Comparison of ENCODE assay signal across 31 mouse cellular contexts in the genomic region with DNA sequence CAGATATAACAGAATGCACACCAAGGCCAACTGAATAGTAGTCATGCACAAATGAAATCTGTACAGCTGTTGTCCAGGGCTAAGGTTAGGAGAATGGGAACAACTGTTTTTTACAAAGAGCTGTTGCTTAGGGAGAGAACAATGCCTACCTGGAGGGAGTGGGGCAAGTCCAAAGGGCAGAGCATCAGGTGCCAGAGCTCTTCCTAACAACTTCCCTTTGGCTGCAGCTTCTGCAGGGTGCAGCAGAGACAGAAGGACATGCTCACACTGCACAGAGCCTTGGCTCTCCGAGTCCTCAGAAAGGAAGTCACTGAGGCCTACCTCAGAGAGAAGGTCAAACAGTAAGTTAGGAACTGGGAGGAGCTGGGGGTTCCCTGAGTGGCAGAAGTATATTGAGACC. TPM values are rescaled to one million over a fixed set of nuclear protein-coding genes. Genes with fewer than 3 reads are reported as not detected.
A peak's percentile ranks its signal among the peaks of the same experiment; 100 is the strongest.
DNase-seq lines count a peak whose midpoint lies in the region; ATAC-seq and TF ChIP-seq lines count a peak whose summit lies in the region.
"Had no signal": no experiment of that assay in that cellular context is flagged by ENCODE, and none has a peak within 500 bp of the region (broad histone marks: within the 10 kb centered on the region; RNA-seq: fewer than 3 reads in every experiment).

No protein-coding gene starts in this region.

- DNase-seq in stomach, postnatal 0 days (ENCODE audit: low spot score), result no peak
- DNase-seq in left cerebral cortex, postnatal 4 days, result no peak
- no peak for DNase-seq in kidney, postnatal 25 days
- DNase-seq in cerebellum, adult 8-10 months, result no peak
- DNase-seq: adrenal gland, adult 8-10 months; adrenal gland, postnatal 25 days; cerebellum, adult 11-12 months; cerebellum, adult 9-10 months; cerebellum, postnatal 14 days; forebrain, postnatal 0 days; gastrocnemius, adult 2 months; gastrocnemius, postnatal 14 days; heart, adult 11 months; heart, postnatal 10 days; heart, postnatal 36 days had no signal

- H3K27me3 ChIP-seq in intestine, embryonic 15.5 days (replicated peaks), result no peaks in the 10 kb centered on the region
- H3K27me3 ChIP-seq in stomach, postnatal 0 days (ENCODE audit: control insufficient read depth, insufficient read depth, low read length), result no peaks in the 10 kb centered on the region
- H3K27me3 ChIP-seq: embryonic facial prominence, embryonic 12.5 days; embryonic facial prominence, embryonic 15.5 days; heart, embryonic 12.5 days; heart, embryonic 15.5 days had no signal

- H3K36me3 ChIP-seq in intestine, embryonic 15.5 days, result no peaks in the 10 kb centered on the region
- H3K36me3 ChIP-seq in stomach, postnatal 0 days (ENCODE audit: control insufficient read depth, insufficient read depth, low read length), result no peaks in the 10 kb centered on the region
- H3K36me3 ChIP-seq: embryonic facial prominence, embryonic 12.5 days; embryonic facial prominence, embryonic 15.5 days; heart, embryonic 12.5 days; heart, embryonic 15.5 days; hindbrain, embryonic 10.5 days; hindbrain, embryonic 13.5 days had no signal

- H3K27ac ChIP-seq in intestine, embryonic 15.5 days, result no peak overlapping the region
- H3K27ac ChIP-seq in stomach, postnatal 0 days (replicated peaks), result no peak overlapping the region
- H3K27ac ChIP-seq: embryonic facial prominence, embryonic 12.5 days; embryonic facial prominence, embryonic 15.5 days; gastrocnemius, adult 2 months; heart, embryonic 15.5 days; hindbrain, embryonic 10.5 days; hindbrain, embryonic 13.5 days had no signal

- H3K4me1 ChIP-seq in intestine, embryonic 15.5 days (replicated peaks), result peaks cover 19% of the 10 kb centered on the region
- H3K4me1 ChIP-seq in stomach, postnatal 0 days (replicated peaks; ENCODE audit: control insufficient read depth, insufficient read depth), result no peaks in the 10 kb centered on the region
- H3K4me1 ChIP-seq: embryonic facial prominence, embryonic 15.5 days had no signal

- 46% methylated on average over 1 of the region's 1 CpGs for WGBS in intestine, embryonic 15.5 days
- WGBS in stomach, postnatal 0 days, result 71% methylated on average over 1 of the region's 1 CpGs

- 0 out of 2 replicates have a peak, but pooled peaks have one; percentile 15 for ATAC-seq in common myeloid progenitor, adult 5-6 weeks (replicated peaks; ENCODE audit: low read depth, poor library complexity, severe bottlenecking)
- ATAC-seq in intestine, embryonic 15.5 days, result peak; percentile 57; the same call in 1 of the 2 replicates
- ATAC-seq in megakaryocyte progenitor cell, adult 5-6 weeks (replicated peaks; ENCODE audit: poor library complexity), result 0 out of 2 replicates have a peak, but pooled peaks have one; percentile 10
- ATAC-seq in stomach, postnatal 0 days (ENCODE audit: low FRiP score, low TSS enrichment), result peak; percentile 31; the same call in 1 of the 2 replicates
- ATAC-seq: activated CD4-positive, CD25-positive, alpha-beta regulatory T cell, adult 4 months; forebrain, embryonic 14.5 days; forebrain, postnatal 0 days; hindbrain, embryonic 16.5 days had no signal

- H3K9me3 ChIP-seq in intestine, embryonic 15.5 days, result no peaks in the 10 kb centered on the region
- H3K9me3 ChIP-seq in stomach, postnatal 0 days (ENCODE audit: control insufficient read depth, low read length), result no peaks in the 10 kb centered on the region
- H3K9me3 ChIP-seq: embryonic facial prominence, embryonic 12.5 days; embryonic facial prominence, embryonic 15.5 days; heart, embryonic 12.5 days; heart, embryonic 15.5 days; hindbrain, embryonic 10.5 days; hindbrain, embryonic 13.5 days had no signal

- H3K9ac ChIP-seq in intestine, embryonic 15.5 days, result no peak overlapping the region
- H3K9ac ChIP-seq in stomach, postnatal 0 days (ENCODE audit: low read length), result no peak overlapping the region
- H3K9ac ChIP-seq: embryonic facial prominence, embryonic 12.5 days; embryonic facial prominence, embryonic 15.5 days; forebrain, postnatal 0 days; heart, embryonic 12.5 days; heart, embryonic 15.5 days; hindbrain, embryonic 13.5 days had no signal

- intact Hi-C loops in left cerebral cortex, postnatal 4 days (cut with DNase I), result no loop called here

- no peak overlapping the region for H3K4me2 ChIP-seq in intestine, embryonic 15.5 days (replicated peaks)
- no peak overlapping the region for H3K4me2 ChIP-seq in stomach, postnatal 0 days (replicated peaks; ENCODE audit: low read depth)
- H3K4me2 ChIP-seq: embryonic facial prominence, embryonic 12.5 days; embryonic facial prominence, embryonic 15.5 days; heart, embryonic 12.5 days; heart, embryonic 15.5 days; hindbrain, embryonic 13.5 days had no signal

- no peak for TF ChIP-seq EP300 in stomach, postnatal 0 days (optimal IDR thresholded peaks at IDR 0.05)

- TF ChIP-seq CTCF in stomach, postnatal 0 days (IDR thresholded peaks at IDR 0.05; ENCODE audit: low read depth), result no peak

- H3K4me3 ChIP-seq in intestine, embryonic 15.5 days (replicated peaks), result no peak overlapping the region
- H3K4me3 ChIP-seq in stomach, postnatal 0 days (ENCODE audit: low read depth, low read length), result no peak overlapping the region
- H3K4me3 ChIP-seq: embryonic facial prominence, embryonic 12.5 days; embryonic facial prominence, embryonic 15.5 days; gastrocnemius, adult 2 months; heart, embryonic 12.5 days; heart, embryonic 15.5 days; hindbrain, embryonic 10.5 days; hindbrain, embryonic 13.5 days had no signal

RNA-seq across cellular contexts. Expression of a gene that starts 21.7 kb away (rescaled TPM):
- total RNA-seq in common myeloid progenitor, adult 5-6 weeks (2017), result 58.2 and 59.6 TPM in 2 replicates
- 57.8 and 60.0 TPM in 2 replicates for polyA plus RNA-seq in intestine, embryonic 15.5 days (2015; fragmentation: Nextera tagmentation; extraction: Ambion mirVana)
- total RNA-seq in megakaryocyte progenitor cell, adult 5-6 weeks (2015), result 75.9 and 76.7 TPM in 2 replicates
- 72.6 and 79.3 TPM in 2 replicates for total RNA-seq in megakaryocyte progenitor cell, adult 5-6 weeks (2017)
- polyA plus RNA-seq in stomach, postnatal 0 days (2015; fragmentation: Nextera tagmentation; extraction: Ambion mirVana), result 51.7 and 55.0 TPM in 2 replicates
- 100 to 1,000 TPM; 349 to 380 TPM for total RNA-seq in left cerebral cortex, postnatal 4 days (2021)

RNA-seq across cellular contexts. Expression of a gene that starts 41.0 kb away (rescaled TPM):
- total RNA-seq in common myeloid progenitor, adult 5-6 weeks (2017), result not detected in 2 replicates
- 0.30 and 0.42 TPM in 2 replicates for polyA plus RNA-seq in intestine, embryonic 15.5 days (2015; fragmentation: Nextera tagmentation; extraction: Ambion mirVana)
- total RNA-seq in megakaryocyte progenitor cell, adult 5-6 weeks (2015), result not detected in 2 replicates
- total RNA-seq in megakaryocyte progenitor cell, adult 5-6 weeks (2017), result not detected in 2 replicates
- polyA plus RNA-seq in stomach, postnatal 0 days (2015; fragmentation: Nextera tagmentation; extraction: Ambion mirVana), result 0.52 and 0.87 TPM in 2 replicates
- not detected for total RNA-seq in left cerebral cortex, postnatal 4 days (2021)
- total RNA-seq: adrenal gland, adult 8-10 months; adrenal gland, postnatal 25 days; forebrain, postnatal 0 days; gastrocnemius, adult 2 months; gastrocnemius, postnatal 14 days; gastrocnemius, postnatal 4 days; heart, postnatal 10 days; heart, postnatal 36 days had no signal
- polyA plus RNA-seq: activated CD4-positive, CD25-positive, alpha-beta regulatory T cell, adult 4 months; brain, embryonic 14.5 days; embryonic facial prominence, embryonic 12.5 days; forebrain, embryonic 11.5 days; forebrain, embryonic 14.5 days; forebrain, postnatal 0 days; frontal cortex, adult 2 months; heart, embryonic 12.5 days; hindbrain, embryonic 16.5 days had no signal

RNA-seq across cellular contexts. Expression of a gene that starts 47.4 kb away (rescaled TPM):
- 1.3 and 1.8 TPM in 2 replicates for total RNA-seq in common myeloid progenitor, adult 5-6 weeks (2017)
- polyA plus RNA-seq in intestine, embryonic 15.5 days (2015; fragmentation: Nextera tagmentation; extraction: Ambion mirVana), result 29.2 and 30.8 TPM in 2 replicates
- total RNA-seq in megakaryocyte progenitor cell, adult 5-6 weeks (2015), result 1.1 and 1.3 TPM in 2 replicates
- total RNA-seq in megakaryocyte progenitor cell, adult 5-6 weeks (2017), result 0.91 TPM in 1 of 2 replicates, not detected in the other
- polyA plus RNA-seq in stomach, postnatal 0 days (2015; fragmentation: Nextera tagmentation; extraction: Ambion mirVana), result 13.8 and 14.4 TPM in 2 replicates
- total RNA-seq in left cerebral cortex, postnatal 4 days (2021), result under 1 TPM in 1 of 2 experiments, not detected in 1; 0.46 TPM
- polyA plus RNA-seq: forebrain, embryonic 14.5 days had no signal
